ENCODE assay signal across 1 mouse cellular context in the genomic region with DNA sequence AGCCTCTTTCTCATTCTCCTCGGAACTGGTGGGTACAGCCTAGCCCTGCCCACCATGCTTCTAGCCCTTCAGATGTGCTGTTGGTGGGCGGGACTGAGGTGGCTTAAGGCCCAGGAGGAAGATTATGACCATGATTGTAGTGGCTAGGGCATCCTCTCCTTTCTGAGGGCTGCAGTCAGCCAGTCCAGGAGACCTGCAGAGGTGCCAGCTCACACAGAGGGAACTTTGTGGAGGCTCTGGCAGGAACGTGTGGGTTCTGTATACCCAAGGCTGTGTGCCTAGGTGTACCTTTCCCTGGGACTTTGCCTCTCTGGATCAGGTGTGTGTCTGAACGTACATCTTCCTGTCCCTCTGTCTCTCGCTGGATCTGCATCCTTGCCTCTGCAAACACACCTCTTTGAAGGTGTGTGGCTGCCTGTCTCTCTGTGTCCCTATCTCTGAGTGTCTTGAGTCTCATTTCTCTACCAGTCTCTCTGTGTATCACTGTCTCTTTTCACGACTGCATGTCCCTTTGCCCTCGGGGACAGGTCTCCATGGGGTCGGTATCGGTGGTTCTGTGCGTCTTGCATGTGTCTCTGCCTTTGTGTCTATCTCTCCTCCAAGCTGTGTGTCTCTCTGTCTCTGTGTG.
TF ChIP-seq lines count a peak whose summit lies in the region.

No protein-coding gene starts in this region.

TF ChIP-seq in CH12.LX, 34 proteins besides CTCF, POLR2A, EP300 and RAD21 (continued from another document):
- TF ChIP-seq CHD2 (IDR thresholded peaks at IDR 0.05; ENCODE audit: low read length) (no peak), E2F4 (IDR thresholded peaks at IDR 0.05; ENCODE audit: insufficient replicate concordance, low read depth, low read length) (no peak), HCFC1 (IDR thresholded peaks at IDR 0.05; ENCODE audit: low read depth, low read length) (no peak), ZNF384 (IDR thresholded peaks at IDR 0.05; ENCODE audit: low read depth, low read length) (no peak), MAFK (IDR thresholded peaks at IDR 0.05; ENCODE audit: insufficient replicate concordance, low read length) (no peak)
